Mouse (Mus musculus) hindbrain, embryonic 13.5 days (tissue): ENCODE data around the gene Hrnr. TPM values are rescaled to one million over a fixed set of nuclear protein-coding genes. Genes with fewer than 3 reads are reported as not detected.

Experiments used
- ATAC-seq: fragments of 200-750 bp; cut with Nextera tagmentation; 2 replicates; pipeline ENCODE4 v1.8.0; 2017; ENCODE audit warnings: moderate TSS enrichment; ENCODE audit not compliant: low FRiP score
- H3K27ac ChIP-seq: fragments of 300-500 bp; sonication (generic); 2 replicates; pipeline ENCODE4 v1.5.1; 2015; ENCODE audit warnings: inconsistent platforms, mild to moderate bottlenecking, moderate library complexity
- H3K27me3 ChIP-seq: fragments of 300-500 bp; sonication (generic); 2 replicates; pipeline ENCODE4 v1.6.1; 2015; ENCODE audit warnings: mild to moderate bottlenecking, inconsistent platforms
- H3K36me3 ChIP-seq: fragments of 300-500 bp; sonication (generic); 2 replicates; pipeline ENCODE4 v1.6.1; 2015; ENCODE audit warnings: mild to moderate bottlenecking, inconsistent platforms
- H3K4me1 ChIP-seq: fragments of 300-500 bp; sonication (generic); replicated peaks from 2 replicates; pipeline ENCODE4 v1.6.1; 2015; ENCODE audit warnings: inconsistent platforms
- H3K4me2 ChIP-seq: fragments of 300-500 bp; sonication (generic); 2 replicates; pipeline ENCODE4 v1.6.1; 2015; ENCODE audit warnings: inconsistent platforms, mild to moderate bottlenecking, moderate library complexity
- H3K4me3 ChIP-seq: fragments of 300-500 bp; sonication (generic); 2 replicates; pipeline ENCODE4 v1.5.1; 2015; ENCODE audit warnings: mild to moderate bottlenecking, inconsistent platforms
- H3K9ac ChIP-seq: fragments of 300-500 bp; sonication (generic); 2 replicates; pipeline ENCODE4 v1.6.1; 2015; ENCODE audit warnings: mild to moderate bottlenecking, inconsistent platforms
- H3K9me3 ChIP-seq: fragments of 300-500 bp; sonication (generic); 2 replicates; pipeline ENCODE4 v1.6.1; 2016; ENCODE audit warnings: inconsistent platforms
- WGBS: fragments of 180-500 bp; shearing (Covaris S2); methylation state at CpG from one replicate; pipeline ENCODE4 v1.1.7; 2015; 5-methylcytosine and 5-hydroxymethylcytosine counted together
- polyA plus RNA-seq: library from polyadenylated mRNA; unstranded; fragments of >200 nt; fragmentation: Nextera tagmentation; extraction: Ambion mirVana; gene quantifications from 2 replicates; pipeline ENCODE4 v1.2.1, GENCODE M21; 2015

Gene Hrnr
- polyA plus RNA-seq = not detected in 2 replicates

- no peak for ATAC-seq
- 76% methylated on average over 2 of the region's 2 CpGs for WGBS
- no peak within 1 kb of the TSS for H3K4me3 ChIP-seq
These were observed at the start of gene Hrnr for GRCm38 (mm10) chr3:93319449-93319848. Hrnr (plus strand) TSS chr3:93319749.

GRCm38 (mm10) chr3:93273223-93273622 lies 46.3 kb upstream of the Hrnr start, which contains the start of gene Flg:
Flg (plus strand) TSS chr3:93273523.
- Histone ChIP-seq H3K9me3 (no peaks in the 10 kb centered on the region), H3K4me1 (no peaks in the 10 kb centered on the region), H3K27ac (no peak within 1 kb of the TSS), H3K4me2 (no peak within 1 kb of the TSS), H3K27me3 (no peaks in the 10 kb centered on the region), H3K36me3 (no peaks in the 10 kb centered on the region), H3K9ac (no peak within 1 kb of the TSS), H3K4me3 (no peak within 1 kb of the TSS)
- ATAC-seq = no peak
- WGBS = 88% methylated on average over 2 of the region's 2 CpGs

More at GRCm38 (mm10) chr3:93319449-93319848, at the start of gene Hrnr:
- Histone ChIP-seq H3K9me3 (no peaks in the 10 kb centered on the region), H3K36me3 (no peaks in the 10 kb centered on the region), H3K9ac (no peak within 1 kb of the TSS), H3K27me3 (no peaks in the 10 kb centered on the region), H3K27ac (no peak within 1 kb of the TSS), H3K4me2 (no peak within 1 kb of the TSS), H3K4me1 (no peaks in the 10 kb centered on the region)

GRCm38 (mm10) chr3:93297542-93297941 lies 22.0 kb upstream of the Hrnr start:
- Histone ChIP-seq H3K9ac (no peak overlapping the region), H3K27ac (no peak overlapping the region), H3K4me1 (no peaks in the 10 kb centered on the region), H3K9me3 (no peaks in the 10 kb centered on the region), H3K4me2 (no peak overlapping the region), H3K27me3 (no peaks in the 10 kb centered on the region), H3K36me3 (no peaks in the 10 kb centered on the region), H3K4me3 (no peak overlapping the region)
- WGBS = 87% methylated on average over 2 of the region's 2 CpGs
- ATAC-seq = no peak

- H3K27me3 ChIP-seq = no peaks in the 10 kb centered on the region
- ATAC-seq = no peak
- H3K9me3 ChIP-seq = peaks cover 10% of the 10 kb centered on the region; the same call in 1 of the 2 replicates
- no peaks in the 10 kb centered on the region for H3K4me1 ChIP-seq
- no peak overlapping the region for H3K4me2 ChIP-seq
- no peaks in the 10 kb centered on the region for H3K36me3 ChIP-seq
- no peak overlapping the region for H3K27ac ChIP-seq
- H3K4me3 ChIP-seq = no peak overlapping the region
- H3K9ac ChIP-seq = no peak overlapping the region
- WGBS = 90% methylated on average over 6 of the region's 6 CpGs
These were observed 19.7 kb upstream of the Hrnr start for GRCm38 (mm10) chr3:93299832-93300231.

GRCm38 (mm10) chr3:93301896-93302295 lies 17.7 kb upstream of the Hrnr start:
- Histone ChIP-seq H3K9me3 (peaks cover 10% of the 10 kb centered on the region; the same call in 1 of the 2 replicates), H3K4me1 (no peaks in the 10 kb centered on the region), H3K36me3 (no peaks in the 10 kb centered on the region), H3K27ac (no peak overlapping the region), H3K4me2 (no peak overlapping the region), H3K27me3 (no peaks in the 10 kb centered on the region), H3K9ac (no peak overlapping the region), H3K4me3 (no peak overlapping the region)
- no peak for ATAC-seq
- 75% methylated on average over 3 of the region's 3 CpGs for WGBS

- Histone ChIP-seq H3K9ac (no peak overlapping the region), H3K27ac (no peak overlapping the region), H3K4me1 (no peaks in the 10 kb centered on the region), H3K4me2 (no peak overlapping the region), H3K27me3 (no peaks in the 10 kb centered on the region), H3K9me3 (peaks cover 10% of the 10 kb centered on the region; the same call in 1 of the 2 replicates), H3K36me3 (no peaks in the 10 kb centered on the region), H3K4me3 (no peak overlapping the region)
- no peak for ATAC-seq
- WGBS = 75% methylated on average over 2 of the region's 2 CpGs
These were observed 13.4 kb upstream of the Hrnr start for GRCm38 (mm10) chr3:93306142-93306541.

- WGBS = 79% methylated on average over 3 of the region's 3 CpGs
- H3K4me2 ChIP-seq = no peak overlapping the region
- H3K27me3 ChIP-seq = no peaks in the 10 kb centered on the region
- no peaks in the 10 kb centered on the region for H3K9me3 ChIP-seq
- H3K27ac ChIP-seq = no peak overlapping the region
- no peaks in the 10 kb centered on the region for H3K4me1 ChIP-seq
- H3K36me3 ChIP-seq = no peaks in the 10 kb centered on the region
- no peak overlapping the region for H3K9ac ChIP-seq
- H3K4me3 ChIP-seq = no peak overlapping the region
- ATAC-seq = no peak
These were observed 8.2 kb upstream of the Hrnr start for GRCm38 (mm10) chr3:93311371-93311770.

- no peaks in the 10 kb centered on the region for H3K9me3 ChIP-seq
- no peaks in the 10 kb centered on the region for H3K36me3 ChIP-seq
- H3K4me2 ChIP-seq = no peak overlapping the region
- no peak overlapping the region for H3K4me3 ChIP-seq
- ATAC-seq = no peak
- no peaks in the 10 kb centered on the region for H3K27me3 ChIP-seq
- H3K4me1 ChIP-seq = no peaks in the 10 kb centered on the region
- no peak overlapping the region for H3K9ac ChIP-seq
- no peak overlapping the region for H3K27ac ChIP-seq
- WGBS = 97% methylated on average over 1 of the region's 1 CpGs
These were observed 5.2 kb upstream of the Hrnr start for GRCm38 (mm10) chr3:93314388-93314787.

- no peaks in the 10 kb centered on the region for H3K27me3 ChIP-seq
- H3K4me2 ChIP-seq = no peak overlapping the region
- no peak for ATAC-seq
These were observed 18.2 kb downstream of the Hrnr start for GRCm38 (mm10) chr3:93337749-93338148.

GRCm38 (mm10) chr3:93340021-93340420 lies 20.5 kb downstream of the Hrnr start:
- no peak overlapping the region for H3K4me3 ChIP-seq
- no peak for ATAC-seq
- no peak overlapping the region for H3K4me2 ChIP-seq
- H3K9me3 ChIP-seq = no peaks in the 10 kb centered on the region
- 88% methylated on average over 4 of the region's 4 CpGs for WGBS
- no peak overlapping the region for H3K27ac ChIP-seq
- no peak overlapping the region for H3K9ac ChIP-seq
- H3K36me3 ChIP-seq = no peaks in the 10 kb centered on the region
- no peaks in the 10 kb centered on the region for H3K27me3 ChIP-seq
- H3K4me1 ChIP-seq = no peaks in the 10 kb centered on the region

More at GRCm38 (mm10) chr3:93337749-93338148, 18.2 kb downstream of the Hrnr start:
- Histone ChIP-seq H3K9me3 (no peaks in the 10 kb centered on the region), H3K4me3 (no peak overlapping the region), H3K9ac (no peak overlapping the region), H3K27ac (no peak overlapping the region), H3K4me1 (no peaks in the 10 kb centered on the region), H3K36me3 (no peaks in the 10 kb centered on the region)

GRCm38 (mm10) chr3:93346896-93347295 lies 27.3 kb downstream of the Hrnr start:
- no peak for ATAC-seq
- Histone ChIP-seq H3K27ac (no peak overlapping the region), H3K4me1 (no peaks in the 10 kb centered on the region), H3K4me2 (no peak overlapping the region), H3K36me3 (no peaks in the 10 kb centered on the region), H3K4me3 (no peak overlapping the region), H3K9ac (no peak overlapping the region), H3K27me3 (no peaks in the 10 kb centered on the region), H3K9me3 (no peaks in the 10 kb centered on the region)
- WGBS = 80% methylated on average over 2 of the region's 2 CpGs

GRCm38 (mm10) chr3:93360045-93360444 lies 40.5 kb downstream of the Hrnr start:
- Histone ChIP-seq H3K27me3 (no peaks in the 10 kb centered on the region), H3K9me3 (no peaks in the 10 kb centered on the region), H3K4me2 (no peak overlapping the region), H3K9ac (no peak overlapping the region), H3K36me3 (no peaks in the 10 kb centered on the region), H3K27ac (no peak overlapping the region), H3K4me3 (no peak overlapping the region), H3K4me1 (peaks cover 3% of the 10 kb centered on the region; the same call in 1 of the 2 replicates)
- no peak for ATAC-seq
- WGBS = 21% methylated on average over 7 of the region's 7 CpGs

GRCm38 (mm10) chr3:93361933-93362574 lies 42.5 kb downstream of the Hrnr start:
- H3K9me3 ChIP-seq = no peaks in the 10 kb centered on the region
- peaks cover 3% of the 10 kb centered on the region; the same call in 1 of the 2 replicates for H3K4me1 ChIP-seq
- H3K27ac ChIP-seq = no peak overlapping the region
- WGBS = 9% methylated on average over 10 of the region's 10 CpGs
- H3K36me3 ChIP-seq = no peaks in the 10 kb centered on the region
- H3K27me3 ChIP-seq = no peaks in the 10 kb centered on the region
- no peak overlapping the region for H3K4me3 ChIP-seq
- H3K4me2 ChIP-seq = peak overlapping the region; percentile 48
- no peak overlapping the region for H3K9ac ChIP-seq
- ATAC-seq = peak; percentile 91
